15 mouse cellular contexts compared by ENCODE assay signal in genomic region chr16:63049100-63049499, GRCm38 (mm10).
"Had no signal": no experiment of that assay in that cellular context is flagged by ENCODE, and none has a peak within 500 bp of the region (broad histone marks: within the 10 kb centered on the region; RNA-seq: fewer than 3 reads in every experiment).

No protein-coding gene starts in this region.

- H3K9me3 ChIP-seq: neural tube, embryonic 15.5 days; stomach, embryonic 15.5 days had no signal

- H3K4me1 ChIP-seq: neural tube, embryonic 15.5 days; stomach, embryonic 15.5 days had no signal

- H3K36me3 ChIP-seq: neural tube, embryonic 15.5 days; stomach, embryonic 15.5 days had no signal

- H3K4me3 ChIP-seq: neural tube, embryonic 15.5 days; stomach, embryonic 15.5 days had no signal

- H3K4me2 ChIP-seq: neural tube, embryonic 15.5 days; stomach, embryonic 15.5 days had no signal

- H3K9ac ChIP-seq: neural tube, embryonic 15.5 days; stomach, embryonic 15.5 days had no signal

- DNase-seq: retina, postnatal 1 day; right cerebral cortex, adult 18-20 months; right cerebral cortex, postnatal 14 days; right cerebral cortex, postnatal 25 days; right cerebral cortex, postnatal 4 days; spleen, adult 18-20 months; thymus, adult 18-20 months; thymus, adult 2 months; thymus, postnatal 14 days; thymus, postnatal 25 days; thymus, postnatal 36 days; thymus, postnatal 4 days had no signal

- H3K27ac ChIP-seq: neural tube, embryonic 15.5 days; stomach, embryonic 15.5 days; stomach, postnatal 0 days had no signal

- H3K27me3 ChIP-seq: neural tube, embryonic 15.5 days; stomach, embryonic 15.5 days had no signal
